Mouse (Mus musculus): ENCODE results near the gene Spon1. TPM values are rescaled to one million over a fixed set of nuclear protein-coding genes. Genes with fewer than 3 reads are reported as not detected.

Spon1 gene
- total RNA-seq, 2 experiments from 2014 or later = 63.6 to 67.6 TPM

DNA sequence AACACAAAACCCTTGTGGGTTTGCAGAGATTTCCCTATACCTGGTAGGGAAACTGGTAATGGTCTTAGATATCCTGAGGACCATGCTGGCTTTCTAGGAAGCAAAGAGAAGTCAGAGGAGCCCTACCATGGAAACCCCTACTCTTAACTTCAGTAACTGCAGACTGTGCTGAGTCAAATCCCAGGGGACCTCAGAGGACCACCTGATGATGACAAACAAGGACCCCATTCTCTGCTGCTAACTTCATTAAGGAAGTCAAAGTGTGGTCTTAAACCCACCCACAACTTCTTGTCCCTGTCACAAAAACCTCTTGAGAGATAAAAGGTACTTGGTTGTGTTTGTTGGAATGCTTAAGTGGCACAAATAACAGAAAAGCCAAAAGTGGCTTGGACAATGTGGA lies 222.4 kb downstream of the Spon1 start:
- DNase-seq (ENCODE audit: low spot score in 2 of 2) = no peak

DNA sequence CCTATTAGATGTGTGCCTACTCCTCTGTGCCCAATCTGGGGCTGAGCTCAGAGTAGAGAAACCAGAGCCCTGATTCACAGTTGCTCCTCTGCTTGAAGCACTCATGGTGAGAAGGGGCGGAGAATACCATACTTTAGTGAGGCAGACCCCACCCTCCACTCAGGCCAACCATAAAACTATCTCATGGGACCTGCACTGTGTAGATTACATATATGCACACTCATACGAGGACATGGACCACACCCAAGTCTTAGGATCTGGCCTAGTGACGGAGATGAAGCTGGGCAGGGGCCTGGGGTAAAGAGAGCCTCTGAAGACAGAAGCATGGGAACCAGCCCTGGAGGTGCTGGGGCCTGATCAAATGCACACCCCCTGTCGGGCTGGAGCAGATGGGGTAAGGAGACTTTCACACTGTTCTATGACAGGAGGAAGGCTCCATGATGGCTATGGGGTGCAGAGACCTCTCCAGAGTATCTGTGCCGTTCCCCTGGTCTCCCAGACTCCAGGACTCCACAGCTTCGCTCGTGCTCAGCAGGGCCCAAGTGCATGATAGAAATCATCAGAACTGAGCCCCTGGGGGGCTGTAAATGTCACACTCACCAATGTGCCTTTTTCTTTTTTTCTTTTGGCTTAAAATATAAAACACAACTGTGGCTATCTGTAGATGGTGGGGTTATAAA lies 232.0 kb downstream of the Spon1 start:
- DNase-seq (ENCODE audit: low spot score in 2 of 2) = no peak

DNA sequence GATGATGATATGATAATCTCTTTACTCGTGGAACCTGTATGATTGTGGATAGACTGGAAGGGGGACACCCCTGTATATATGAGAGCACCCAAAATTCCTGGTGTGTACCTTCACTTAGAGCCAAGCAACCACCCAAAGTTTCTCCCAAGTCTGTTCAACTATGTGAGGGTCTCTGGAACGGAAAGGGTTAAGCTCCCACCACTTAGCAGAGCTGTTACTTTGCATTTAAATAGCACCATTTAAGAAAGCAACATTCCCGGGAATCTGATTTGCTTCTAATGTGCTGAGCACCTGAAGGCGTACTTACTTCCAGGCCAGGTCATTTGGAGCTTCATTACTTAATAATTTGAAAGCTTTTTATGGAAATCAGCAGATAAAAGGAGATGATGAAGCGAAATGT lies 238.4 kb downstream of the Spon1 start:
- no peak for DNase-seq (ENCODE audit: low spot score in 2 of 2)

DNA sequence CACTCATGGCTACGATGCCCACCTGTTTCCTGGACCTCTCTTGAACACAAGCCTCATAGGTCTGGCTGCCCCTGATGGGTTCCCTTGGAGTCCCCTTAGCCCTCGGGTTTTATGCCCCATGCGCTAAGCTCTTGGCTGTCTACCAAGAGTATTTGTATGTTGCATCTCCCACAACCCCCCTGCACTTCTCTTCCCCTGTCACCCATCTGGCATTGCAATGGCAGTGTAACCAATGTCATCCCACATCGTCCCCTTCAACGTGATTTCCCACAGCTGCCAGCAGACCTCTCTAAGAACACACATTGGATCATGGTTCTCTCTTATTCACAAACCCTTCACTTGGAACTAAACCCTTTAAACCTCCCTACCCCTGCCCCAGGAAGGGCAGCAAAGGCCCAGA lies 239.7 kb downstream of the Spon1 start:
- DNase-seq (ENCODE audit: low spot score in 2 of 2) = no peak

DNA sequence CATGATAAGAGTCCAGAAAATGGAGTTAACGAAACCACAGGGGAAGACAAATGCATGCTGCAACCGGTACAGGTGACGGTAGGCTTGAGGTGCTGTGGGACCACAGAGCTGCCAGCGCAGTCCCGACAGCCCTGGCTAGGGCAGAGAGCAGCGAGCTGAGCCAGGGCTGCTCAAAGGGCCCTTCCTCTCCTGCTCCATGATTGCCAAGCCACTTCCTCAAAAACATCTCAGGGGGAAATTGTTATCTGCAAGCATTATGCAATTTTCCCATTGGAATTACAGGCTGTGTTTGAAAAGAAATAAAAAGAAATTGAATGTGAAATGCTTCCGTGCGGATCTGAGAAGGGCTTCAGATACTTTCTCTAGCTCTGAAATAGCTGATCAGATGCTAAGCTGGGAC lies 240.7 kb downstream of the Spon1 start:
- no peak for DNase-seq (ENCODE audit: low spot score in 2 of 2)

DNA sequence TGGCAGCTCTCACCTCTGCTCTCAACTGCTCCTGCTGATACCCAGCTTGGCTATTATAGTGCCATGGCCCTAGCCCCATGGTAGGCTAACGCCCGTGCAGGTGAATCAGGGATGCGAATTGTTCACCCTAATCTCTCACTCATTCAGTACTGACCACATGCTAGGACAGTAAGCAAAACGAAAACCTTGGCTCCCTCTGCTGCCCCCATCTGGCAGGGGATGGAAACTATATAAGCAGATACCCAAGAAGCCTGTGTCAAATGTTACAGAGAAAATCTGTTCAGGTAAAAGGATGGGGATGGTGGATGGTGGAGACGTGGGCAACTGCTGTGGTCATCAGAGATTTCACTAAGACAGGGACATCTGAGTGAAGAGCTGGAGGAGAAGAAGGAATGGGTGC lies 241.8 kb downstream of the Spon1 start:
- DNase-seq (ENCODE audit: low spot score in 2 of 2) = peak in 1 of 2 experiments; percentile 33

DNA sequence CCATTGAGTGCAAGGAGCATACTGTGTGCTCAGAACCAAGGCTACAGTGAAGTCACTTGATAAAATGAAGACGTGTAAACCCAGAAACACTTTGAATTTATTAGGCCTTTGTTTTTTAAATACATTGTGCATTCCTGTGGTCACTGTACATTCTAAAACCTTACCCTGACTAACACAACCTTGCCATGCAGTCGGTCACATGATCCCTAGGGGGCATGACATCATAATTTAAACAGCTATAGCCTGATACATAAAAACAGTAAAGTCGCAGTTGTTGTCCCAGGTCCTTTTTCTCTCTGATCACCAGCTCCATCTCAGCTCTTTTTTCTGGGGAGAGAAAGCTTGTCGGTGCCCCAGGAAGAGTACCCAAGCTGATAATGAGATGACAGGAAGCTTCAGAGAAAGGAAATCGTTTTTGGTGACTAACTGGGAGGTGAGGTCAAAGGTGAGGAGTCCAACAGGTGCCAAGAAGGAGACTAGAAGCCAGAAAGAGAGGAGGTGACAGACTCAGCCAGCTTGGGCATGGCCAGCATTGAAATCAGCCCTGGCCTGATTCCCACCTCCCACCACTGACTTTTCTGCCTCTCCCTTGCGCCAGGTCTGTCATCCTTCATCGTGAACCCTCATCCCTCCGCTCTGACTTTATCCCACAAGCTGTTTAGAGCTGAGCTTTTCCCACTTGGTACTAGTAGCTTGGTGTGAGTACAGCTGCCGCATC lies 246.1 kb downstream of the Spon1 start:
- no peak for DNase-seq (ENCODE audit: low spot score in 2 of 2)

DNA sequence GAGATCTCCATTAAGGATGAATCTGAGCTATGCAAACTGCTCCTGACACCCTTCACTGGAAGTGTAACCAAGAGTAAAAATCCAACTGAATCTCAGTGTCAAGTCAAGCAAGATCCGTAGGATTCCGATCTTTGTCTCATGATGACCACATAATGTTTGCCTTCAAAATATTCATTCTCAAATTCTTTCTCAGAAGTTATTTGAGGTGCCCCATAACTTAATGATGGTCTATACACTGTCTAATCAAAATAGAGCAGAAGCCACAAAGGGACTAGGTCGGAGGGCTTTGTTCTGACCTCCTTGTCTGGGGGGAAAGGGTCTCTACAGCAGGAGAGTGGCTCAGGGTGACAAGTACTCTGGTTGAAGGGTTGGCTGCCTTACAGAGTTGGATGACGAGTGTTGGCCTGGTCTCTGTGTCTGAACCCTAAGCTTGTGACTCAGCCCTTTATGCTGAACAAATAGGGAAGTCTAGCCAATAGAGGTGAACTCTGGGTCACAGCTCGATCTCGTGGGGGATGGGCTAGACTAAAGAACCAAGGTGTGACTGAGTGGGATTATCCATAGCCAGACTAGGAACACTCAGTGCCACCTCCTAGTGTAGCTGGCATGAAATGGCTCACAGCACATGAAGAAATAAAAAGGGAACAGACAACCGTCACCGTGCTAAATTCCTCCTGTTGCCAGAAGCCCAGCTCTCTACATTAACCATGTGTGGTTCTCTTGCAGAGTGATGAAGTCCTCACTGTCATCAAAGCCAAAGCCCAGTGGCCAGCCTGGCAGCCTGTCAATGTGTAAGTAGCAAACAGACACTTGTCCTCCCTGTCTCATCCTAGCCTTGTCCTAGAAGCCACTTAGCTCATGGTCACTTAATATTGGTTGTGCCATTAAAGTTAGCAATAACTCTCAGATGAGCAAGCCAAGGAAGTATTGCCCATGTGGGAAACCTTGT lies 250.5 kb downstream of the Spon1 start:
- DNase-seq (ENCODE audit: low spot score in 2 of 2) = no peak

DNA sequence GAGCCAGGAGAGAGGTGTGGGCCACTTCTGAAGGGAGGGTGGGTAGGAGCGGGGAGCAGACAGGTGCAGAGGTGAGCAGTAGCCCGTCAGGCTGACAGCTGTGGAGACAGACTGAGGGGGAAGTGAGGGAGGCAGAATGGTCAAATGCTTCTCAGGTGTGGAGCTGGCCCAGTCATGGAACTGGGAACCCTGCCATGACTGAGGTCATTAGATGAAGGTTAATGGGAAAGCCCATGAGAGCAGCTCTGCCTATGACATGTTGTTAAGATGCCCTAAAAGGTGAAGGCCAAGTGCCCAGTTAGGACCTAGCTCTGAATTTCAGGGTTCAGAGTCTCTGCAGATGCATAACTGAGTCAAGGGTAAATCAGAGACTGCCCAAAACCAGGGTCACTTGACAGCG lies 253.1 kb downstream of the Spon1 start:
- DNase-seq (ENCODE audit: low spot score in 2 of 2) = no peak

DNA sequence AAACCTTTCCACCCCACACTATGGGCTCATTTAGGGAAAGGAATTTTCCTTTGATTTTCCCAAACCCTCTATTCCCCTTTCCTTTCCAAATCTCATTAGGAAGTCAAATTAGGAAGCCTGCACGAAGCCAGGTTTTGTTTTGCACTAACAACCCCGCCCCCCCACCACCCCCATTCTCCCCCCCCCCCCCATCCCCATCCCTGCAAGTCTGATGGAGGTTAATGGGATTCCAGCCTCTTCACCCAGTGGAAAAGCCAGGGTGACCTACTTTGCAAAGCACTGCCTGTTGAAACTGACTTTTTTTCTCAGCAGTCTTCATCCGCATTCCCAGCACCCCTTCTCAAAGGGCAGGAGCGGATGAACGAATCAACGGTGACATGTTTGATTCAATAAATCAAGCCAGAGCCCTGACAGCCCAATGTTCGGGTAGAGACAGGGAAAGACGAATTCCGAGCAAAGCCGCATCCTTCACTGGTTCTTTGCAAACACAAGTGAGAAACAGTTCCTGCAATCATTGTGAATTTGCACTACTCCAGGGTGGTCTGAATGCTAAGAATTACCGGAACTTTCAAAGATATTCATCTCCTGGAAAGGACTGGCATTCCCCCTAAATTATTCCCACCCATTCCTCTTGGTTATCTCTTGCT lies 254.4 kb downstream of the Spon1 start:
- peak in 1 of 2 experiments; percentile 51 for DNase-seq (ENCODE audit: low spot score in 2 of 2)

DNA sequence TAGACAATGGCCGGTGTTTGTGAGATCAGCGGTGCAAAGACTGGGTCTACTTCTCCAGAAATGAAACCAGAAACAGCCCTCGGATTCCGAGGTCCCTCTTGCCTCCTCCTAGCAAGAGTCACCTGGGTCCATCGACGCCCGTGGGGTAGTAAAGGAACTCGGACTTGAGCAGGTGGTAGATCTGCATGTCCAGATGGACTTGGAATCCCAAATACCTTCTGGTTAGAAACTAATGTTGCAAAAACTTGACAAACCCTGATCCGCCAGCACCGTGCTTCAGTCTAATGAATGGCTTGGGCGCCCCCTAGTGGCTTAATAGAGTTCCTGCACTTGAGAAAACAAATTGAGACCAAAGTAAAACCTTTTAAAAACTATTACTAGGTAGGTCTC lies 254.9 kb downstream of the Spon1 start:
- DNase-seq (ENCODE audit: low spot score in 2 of 2) = peak; percentile 70 to 91

DNA sequence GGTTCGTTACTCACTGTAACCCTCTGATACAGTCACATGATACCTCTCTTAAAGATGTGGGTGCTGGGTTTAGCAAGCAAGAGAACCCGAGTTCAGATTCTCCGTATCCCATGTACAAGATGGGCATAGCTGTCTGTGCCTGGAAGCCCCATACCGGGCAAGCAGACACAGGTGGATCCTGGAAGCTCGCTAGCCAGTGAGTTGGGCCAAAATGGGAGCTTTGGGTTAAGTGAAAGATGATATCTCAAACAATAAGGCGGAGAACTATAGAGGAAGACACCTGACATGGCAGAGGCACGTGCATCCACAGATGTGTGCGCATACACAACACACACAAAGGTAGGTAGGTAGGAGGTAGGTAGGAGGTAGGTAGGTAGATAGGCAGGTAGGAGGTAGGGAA lies 261.1 kb downstream of the Spon1 start:
- no peak for DNase-seq (ENCODE audit: low spot score in 2 of 2)

DNA sequence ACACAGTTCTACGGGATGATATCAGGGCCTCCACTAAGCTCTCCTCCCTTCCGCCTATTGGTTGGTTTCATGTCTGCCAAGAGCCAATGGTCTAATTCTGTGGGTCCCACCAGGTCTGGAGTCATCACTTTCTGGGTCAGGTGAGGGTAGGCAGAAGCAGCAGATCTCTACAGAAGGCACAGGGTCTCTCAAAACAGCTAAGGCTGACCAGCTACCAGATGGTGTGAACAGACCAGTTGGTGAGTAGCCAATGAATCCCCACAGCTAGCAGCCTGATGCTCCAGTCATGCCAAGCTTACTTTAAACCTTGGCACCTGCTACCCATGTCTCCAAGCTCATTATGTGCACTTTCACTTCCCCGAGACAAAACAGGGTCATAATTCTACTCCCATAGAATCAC lies 261.6 kb downstream of the Spon1 start:
- DNase-seq (ENCODE audit: low spot score in 2 of 2) = no peak

DNA sequence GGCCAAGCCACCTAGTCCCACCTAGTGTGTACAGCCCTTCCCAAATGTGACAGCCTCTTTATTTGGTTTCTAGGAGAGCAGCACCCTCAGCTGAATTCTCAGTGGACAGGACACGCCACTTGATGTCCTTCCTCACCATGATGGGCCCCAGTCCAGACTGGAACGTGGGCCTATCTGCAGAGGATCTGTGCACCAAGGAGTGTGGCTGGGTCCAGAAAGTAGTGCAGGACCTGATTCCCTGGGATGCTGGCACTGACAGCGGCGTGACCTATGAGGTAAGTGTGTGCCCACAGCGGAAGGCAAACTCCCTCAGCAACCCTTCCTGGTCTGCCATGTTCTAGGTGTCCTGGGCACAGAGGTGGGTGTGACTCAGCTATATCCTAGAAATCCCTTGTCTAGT lies 263.0 kb downstream of the Spon1 start:
- no peak for DNase-seq (ENCODE audit: low spot score in 2 of 2)

DNA sequence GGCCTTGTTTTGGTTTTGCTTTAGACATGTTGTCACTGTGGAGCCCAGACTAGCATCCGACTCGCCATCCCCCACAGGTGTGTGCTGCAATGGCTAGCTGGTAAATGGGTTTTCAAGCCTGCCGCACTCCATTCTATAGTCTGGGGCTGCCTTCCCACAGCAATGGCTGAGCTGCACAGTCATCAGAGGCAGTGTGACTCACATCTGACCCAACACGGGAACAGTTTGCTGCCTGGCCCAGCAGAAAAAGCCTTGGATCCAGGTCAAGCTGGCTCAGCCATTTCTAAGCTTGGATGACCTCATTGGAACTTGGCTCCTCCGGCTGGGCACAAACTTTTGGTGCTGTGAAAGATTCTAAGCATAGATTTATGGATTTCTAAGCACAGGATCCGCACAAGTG lies 263.8 kb downstream of the Spon1 start:
- DNase-seq (ENCODE audit: low spot score in 2 of 2) = peak in 1 of 2 experiments; percentile 52

DNA sequence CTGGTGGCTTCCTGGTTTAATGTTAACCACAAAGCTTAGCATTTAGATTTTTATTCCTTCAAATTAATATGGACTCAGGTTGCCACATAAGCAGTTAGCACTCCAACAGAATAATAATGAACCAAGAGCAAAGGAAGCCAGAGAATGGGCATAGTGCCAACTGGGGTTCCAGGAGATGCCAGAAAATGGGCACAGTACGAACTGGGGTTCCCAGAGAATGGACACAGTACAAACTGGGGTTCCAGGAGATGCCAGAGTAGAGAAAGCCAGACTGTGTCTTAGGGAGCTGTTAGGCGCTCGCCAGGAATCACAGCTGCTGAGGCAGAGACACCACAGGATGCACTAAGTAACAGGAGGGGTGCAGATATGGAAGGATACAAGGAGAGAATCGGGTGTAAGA lies 271.4 kb downstream of the Spon1 start:
- peak in 1 of 2 experiments; percentile 54 for DNase-seq (ENCODE audit: low spot score in 2 of 2)

DNA sequence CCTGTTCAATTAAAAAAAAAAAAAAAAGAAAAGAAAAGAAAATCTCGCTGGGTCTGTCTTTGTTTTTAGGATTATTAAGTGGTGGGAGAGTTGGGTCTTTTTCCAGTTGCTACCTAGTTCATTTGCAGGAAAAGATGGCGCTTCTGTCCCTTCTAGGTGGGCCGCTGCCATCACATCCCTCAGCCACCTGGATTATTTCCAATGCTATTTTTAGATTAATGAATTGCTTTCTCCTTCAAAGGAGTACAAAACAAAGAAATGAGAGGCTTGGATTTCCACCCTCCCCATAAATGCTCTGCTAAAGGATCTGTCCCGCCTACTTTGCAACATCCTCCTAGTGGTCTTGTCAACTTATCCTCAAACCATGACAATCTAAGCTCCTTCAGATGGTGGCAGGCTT lies 275.6 kb downstream of the Spon1 start:
- DNase-seq (ENCODE audit: low spot score in 2 of 2) = no peak

DNA sequence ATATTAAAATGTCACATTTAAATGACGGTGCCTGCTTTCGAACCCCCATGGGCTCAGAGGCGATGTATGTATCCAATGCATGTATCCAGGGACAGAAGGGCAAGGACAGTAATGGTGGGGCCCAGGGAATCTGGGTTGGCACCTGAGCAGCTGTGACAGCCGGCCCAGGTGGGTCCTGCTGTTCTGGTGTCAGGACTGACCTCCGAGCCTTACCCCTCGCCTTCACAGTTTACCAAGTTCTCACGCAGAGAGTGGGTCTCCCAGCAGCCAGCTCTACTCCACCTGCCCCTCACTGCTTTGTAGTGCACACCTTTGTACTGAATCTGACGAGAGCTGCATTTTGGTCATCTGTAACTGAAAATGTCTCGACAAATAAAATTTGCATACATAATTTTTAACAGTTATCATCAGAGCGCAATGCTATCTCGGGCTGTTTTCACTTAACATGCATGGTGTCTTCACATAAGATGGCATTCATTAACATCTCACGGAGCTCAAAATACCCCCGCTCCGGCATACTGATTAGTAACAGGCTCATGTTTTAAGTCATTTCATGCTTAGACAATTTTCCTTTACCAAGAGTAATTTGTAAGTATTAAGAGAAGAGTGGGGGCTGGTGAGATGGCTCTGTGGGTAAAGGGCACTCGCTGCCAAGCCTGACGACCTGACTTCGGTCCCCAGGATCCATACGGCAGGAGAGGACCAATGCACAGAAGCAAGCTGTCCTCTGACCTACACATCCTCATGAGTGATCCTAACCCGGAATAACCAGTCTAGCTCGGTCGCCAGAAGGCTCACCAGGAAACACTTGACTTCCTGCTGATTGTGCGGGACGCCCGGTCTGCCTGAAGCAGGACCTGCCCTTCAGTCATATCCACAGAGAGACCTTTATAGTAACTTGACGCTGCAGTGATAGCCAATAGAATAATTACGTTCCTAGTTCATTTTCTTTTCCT lies 277.5 kb downstream of the Spon1 start:
- no peak for DNase-seq (ENCODE audit: low spot score in 2 of 2)

DNA sequence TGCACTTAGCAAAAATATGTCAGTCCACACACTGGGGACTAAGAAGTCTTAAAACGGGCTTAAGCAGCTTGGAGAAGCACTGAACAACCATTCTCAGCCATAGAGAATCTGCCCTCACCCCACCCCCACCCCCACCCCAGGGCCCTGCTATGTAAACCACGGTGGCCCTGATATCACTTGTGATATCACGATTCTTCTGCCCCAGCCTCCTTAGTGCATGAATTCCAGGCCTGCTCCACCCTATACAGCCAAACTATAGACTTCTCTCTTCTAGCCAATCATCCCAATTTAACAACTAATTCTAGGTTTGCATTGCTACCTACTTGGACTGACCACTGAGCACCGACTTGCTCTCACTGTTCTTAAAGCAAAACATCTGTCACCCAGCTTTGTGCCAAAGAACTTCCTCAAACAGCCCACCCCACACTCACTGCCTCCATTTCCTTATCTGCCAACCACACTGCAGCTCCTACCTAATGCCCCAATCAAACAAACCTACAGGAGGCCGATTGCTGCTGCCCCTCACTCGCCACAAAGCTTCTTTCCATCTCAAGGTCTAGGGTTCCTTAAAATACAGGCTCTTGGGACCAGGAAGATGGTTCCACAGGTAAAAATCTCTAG lies 278.2 kb downstream of the Spon1 start:
- no peak for DNase-seq (ENCODE audit: low spot score in 2 of 2)

DNA sequence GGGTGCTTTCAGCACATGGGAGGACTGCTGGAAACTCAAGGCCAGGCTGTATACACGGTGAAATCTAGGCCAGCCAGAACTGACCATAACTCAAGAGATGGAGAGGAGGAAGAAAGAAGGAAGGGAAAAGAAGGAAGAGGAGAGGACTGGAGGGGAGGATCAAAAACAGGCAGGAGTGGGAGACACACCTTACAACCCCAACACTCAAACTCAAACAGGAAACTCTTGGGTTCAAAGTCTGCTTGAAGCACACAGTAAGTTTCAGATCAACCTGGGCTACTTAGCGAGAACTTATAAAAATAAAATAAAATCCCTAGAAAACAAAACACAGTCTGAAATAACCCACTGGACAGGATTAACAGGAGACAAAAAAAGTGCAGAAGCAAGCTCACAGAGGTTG lies 280.0 kb downstream of the Spon1 start:
- no peak for DNase-seq (ENCODE audit: low spot score in 2 of 2)

Measured in layer of hippocampus, adult 18-20 months (tissue).